Mouse (Mus musculus): ENCODE results near the gene Nsun4. TPM values are rescaled to one million over a fixed set of nuclear protein-coding genes. Genes with fewer than 3 reads are reported as not detected.

Gene Nsun4
- polyA plus RNA-seq (2012): 0.01 and 0.06 TPM in 2 replicates

GRCm38 (mm10) chr4:116053399-116053961 lies at the start of gene Nsun4:
TSS of gene Nsun4 (minus strand) at chr4:116053876.
- no peaks in the 10 kb centered on the region for H3K27me3 ChIP-seq (ENCODE audit: control insufficient read depth)
- H3K9me3 ChIP-seq (ENCODE audit: control insufficient read depth, low read length): no peaks in the 10 kb centered on the region
- no peaks in the 10 kb centered on the region for H3K36me3 ChIP-seq (ENCODE audit: control insufficient read depth)
- TF ChIP-seq TAL1 (IDR thresholded peaks at IDR 0.05; ENCODE audit: low read length): no peak
- TF ChIP-seq GATA1 (IDR thresholded peaks at IDR 0.05; ENCODE audit: low read length): no peak
- H3K4me1 ChIP-seq (ENCODE audit: control insufficient read depth): peaks cover 33% of the 10 kb centered on the region
- H3K4me3 ChIP-seq (replicated peaks): peak within 1 kb of the TSS; percentile 86

GRCm38 (mm10) chr4:116100959-116101358 lies 47.3 kb upstream of the Nsun4 start:
- Histone ChIP-seq H3K36me3 (ENCODE audit: control insufficient read depth) (peaks cover 100% of the 10 kb centered on the region), H3K4me1 (ENCODE audit: control insufficient read depth) (peaks cover 30% of the 10 kb centered on the region), H3K27me3 (ENCODE audit: control insufficient read depth) (no peaks in the 10 kb centered on the region), H3K9me3 (ENCODE audit: control insufficient read depth, low read length) (no peaks in the 10 kb centered on the region), H3K4me3 (replicated peaks) (no peak overlapping the region)
- TF ChIP-seq GATA1 (IDR thresholded peaks at IDR 0.05; ENCODE audit: low read length) (no peak), TAL1 (IDR thresholded peaks at IDR 0.05; ENCODE audit: low read length) (peak; percentile 50)

- Histone ChIP-seq H3K36me3 (ENCODE audit: control insufficient read depth) (peaks cover 99% of the 10 kb centered on the region), H3K9me3 (ENCODE audit: control insufficient read depth, low read length) (no peaks in the 10 kb centered on the region), H3K27me3 (ENCODE audit: control insufficient read depth) (no peaks in the 10 kb centered on the region), H3K4me3 (replicated peaks) (no peak overlapping the region), H3K4me1 (ENCODE audit: control insufficient read depth) (peaks cover 25% of the 10 kb centered on the region)
- TF ChIP-seq TAL1 (IDR thresholded peaks at IDR 0.05; ENCODE audit: low read length) (no peak), GATA1 (IDR thresholded peaks at IDR 0.05; ENCODE audit: low read length) (no peak)
These were observed 43.5 kb upstream of the Nsun4 start for GRCm38 (mm10) chr4:116097211-116097610.

- H3K36me3 ChIP-seq (ENCODE audit: control insufficient read depth): peaks cover 99% of the 10 kb centered on the region
- no peak overlapping the region for H3K4me3 ChIP-seq (replicated peaks)
- no peaks in the 10 kb centered on the region for H3K9me3 ChIP-seq (ENCODE audit: control insufficient read depth, low read length)
- no peaks in the 10 kb centered on the region for H3K27me3 ChIP-seq (ENCODE audit: control insufficient read depth)
- peaks cover 17% of the 10 kb centered on the region for H3K4me1 ChIP-seq (ENCODE audit: control insufficient read depth)
- TF ChIP-seq TAL1 (IDR thresholded peaks at IDR 0.05; ENCODE audit: low read length) (no peak), GATA1 (IDR thresholded peaks at IDR 0.05; ENCODE audit: low read length) (no peak)
These were observed 42.6 kb upstream of the Nsun4 start for GRCm38 (mm10) chr4:116096291-116096690.

- no peak overlapping the region for H3K4me3 ChIP-seq (replicated peaks)
- H3K36me3 ChIP-seq (ENCODE audit: control insufficient read depth): peaks cover 89% of the 10 kb centered on the region
- H3K27me3 ChIP-seq (ENCODE audit: control insufficient read depth): no peaks in the 10 kb centered on the region
- TF ChIP-seq TAL1 (IDR thresholded peaks at IDR 0.05; ENCODE audit: low read length): no peak
- no peak for TF ChIP-seq GATA1 (IDR thresholded peaks at IDR 0.05; ENCODE audit: low read length)
- no peaks in the 10 kb centered on the region for H3K9me3 ChIP-seq (ENCODE audit: control insufficient read depth, low read length)
- H3K4me1 ChIP-seq (ENCODE audit: control insufficient read depth): peaks cover 1% of the 10 kb centered on the region
These were observed 35.0 kb upstream of the Nsun4 start for GRCm38 (mm10) chr4:116088510-116089249.

- peaks cover 50% of the 10 kb centered on the region for H3K36me3 ChIP-seq (ENCODE audit: control insufficient read depth)
- H3K4me1 ChIP-seq (ENCODE audit: control insufficient read depth): peaks cover 44% of the 10 kb centered on the region
- no peaks in the 10 kb centered on the region for H3K27me3 ChIP-seq (ENCODE audit: control insufficient read depth)
- TF ChIP-seq TAL1 (IDR thresholded peaks at IDR 0.05; ENCODE audit: low read length) (no peak; the same call in 2 of the 3 replicates), GATA1 (IDR thresholded peaks at IDR 0.05; ENCODE audit: low read length) (no peak)
- peak overlapping the region; percentile 68 for H3K4me3 ChIP-seq (replicated peaks)
- H3K9me3 ChIP-seq (ENCODE audit: control insufficient read depth, low read length): no peaks in the 10 kb centered on the region
These were observed 23.8 kb upstream of the Nsun4 start for GRCm38 (mm10) chr4:116077240-116078095.

GRCm38 (mm10) chr4:116076369-116077231 lies 22.9 kb upstream of the Nsun4 start:
- no peaks in the 10 kb centered on the region for H3K27me3 ChIP-seq (ENCODE audit: control insufficient read depth)
- peaks cover 47% of the 10 kb centered on the region for H3K4me1 ChIP-seq (ENCODE audit: control insufficient read depth)
- H3K4me3 ChIP-seq (replicated peaks): peak overlapping the region; percentile 68
- TF ChIP-seq TAL1 (IDR thresholded peaks at IDR 0.05; ENCODE audit: low read length): no peak
- no peak for TF ChIP-seq GATA1 (IDR thresholded peaks at IDR 0.05; ENCODE audit: low read length)
- H3K9me3 ChIP-seq (ENCODE audit: control insufficient read depth, low read length): no peaks in the 10 kb centered on the region
- peaks cover 46% of the 10 kb centered on the region for H3K36me3 ChIP-seq (ENCODE audit: control insufficient read depth)

GRCm38 (mm10) chr4:116075631-116076368 lies 22.1 kb upstream of the Nsun4 start:
- TF ChIP-seq GATA1 (IDR thresholded peaks at IDR 0.05; ENCODE audit: low read length) (no peak), TAL1 (IDR thresholded peaks at IDR 0.05; ENCODE audit: low read length) (no peak)
- Histone ChIP-seq H3K4me1 (ENCODE audit: control insufficient read depth) (peaks cover 47% of the 10 kb centered on the region), H3K27me3 (ENCODE audit: control insufficient read depth) (no peaks in the 10 kb centered on the region), H3K4me3 (replicated peaks) (peak overlapping the region; percentile 68), H3K36me3 (ENCODE audit: control insufficient read depth) (peaks cover 44% of the 10 kb centered on the region), H3K9me3 (ENCODE audit: control insufficient read depth, low read length) (no peaks in the 10 kb centered on the region)
